Mouse (Mus musculus): Measurements from ENCODE around the gene A630073D07Rik. TPM values are rescaled to one million over a fixed set of nuclear protein-coding genes. Genes with fewer than 3 reads are reported as not detected.
"Not testable (repeated sequence)": the region's sequence is repeated elsewhere in the genome, so short reads cannot be mapped to it uniquely, and the experiment has no call there.

A630073D07Rik gene
- total RNA-seq (2022), result not detected

DNA sequence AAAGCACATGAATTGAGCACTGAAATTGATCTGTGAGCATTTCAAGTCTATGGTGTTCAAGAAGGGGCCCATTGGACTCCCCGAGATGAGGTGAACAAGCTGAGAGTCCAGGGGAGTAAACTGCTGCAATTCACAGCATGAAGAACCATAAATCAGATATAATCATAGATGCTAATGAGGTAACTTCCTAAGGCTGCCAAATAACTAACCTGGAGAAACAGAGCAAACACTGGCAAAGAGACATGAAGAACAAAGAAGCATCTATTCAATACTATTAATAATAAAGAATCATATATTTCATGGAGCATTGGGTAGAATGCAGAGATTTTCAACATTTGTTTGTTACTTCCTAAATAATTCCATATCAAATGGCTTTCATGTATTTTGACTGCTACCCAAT, at the start of gene A630073D07Rik:
TSS of gene A630073D07Rik (minus strand) at position 101 of the 400 bp plus-strand sequence.
- no peak for DNase-seq (ENCODE audit: low spot score in 2 of 2)

DNA sequence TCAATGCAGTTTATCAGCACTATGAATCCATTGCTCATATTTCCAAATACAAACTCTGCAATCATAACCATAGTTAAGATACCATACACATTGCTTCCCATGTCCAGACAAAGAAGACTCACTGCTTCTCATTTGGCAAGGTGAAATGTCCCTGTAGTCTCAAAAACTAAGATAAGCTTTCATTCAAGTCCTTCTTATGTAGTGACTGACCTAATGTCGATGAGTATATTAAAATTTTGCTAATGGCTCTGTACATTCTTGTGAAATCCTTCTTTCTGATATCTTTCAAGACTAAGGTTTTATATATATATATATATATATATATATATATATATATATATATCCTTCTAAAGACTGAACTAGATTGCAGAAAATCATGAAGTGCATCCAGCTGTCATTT, 49.6 kb upstream of the A630073D07Rik start, which contains the start of gene Tas2r121:
TSS of gene Tas2r121 (minus strand) at position 101 of the 400 bp plus-strand sequence.
- DNase-seq (ENCODE audit: low spot score in 2 of 2), result no peak

DNA sequence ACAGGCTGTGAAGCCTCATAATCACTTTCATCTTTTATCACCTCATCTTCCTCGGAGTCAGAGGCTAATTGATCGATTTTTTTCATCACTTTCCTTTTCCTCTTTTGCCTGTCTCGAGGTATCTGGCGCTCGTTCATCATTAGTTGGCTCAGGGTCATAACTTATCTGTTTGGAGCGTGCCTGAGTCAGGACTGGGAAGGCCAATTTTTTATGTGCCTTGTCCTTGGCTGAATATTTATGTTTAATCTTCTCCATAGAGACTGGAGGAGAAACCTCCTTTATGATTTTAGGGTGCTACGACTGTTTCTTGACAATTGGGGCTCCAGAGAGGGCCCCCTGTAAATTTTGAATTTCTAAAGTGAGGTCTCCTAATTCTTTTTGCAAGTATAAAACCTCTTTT, 40.3 kb upstream of the A630073D07Rik start:
- DNase-seq (ENCODE audit: low spot score in 2 of 2), result not testable (repeated sequence)

DNA sequence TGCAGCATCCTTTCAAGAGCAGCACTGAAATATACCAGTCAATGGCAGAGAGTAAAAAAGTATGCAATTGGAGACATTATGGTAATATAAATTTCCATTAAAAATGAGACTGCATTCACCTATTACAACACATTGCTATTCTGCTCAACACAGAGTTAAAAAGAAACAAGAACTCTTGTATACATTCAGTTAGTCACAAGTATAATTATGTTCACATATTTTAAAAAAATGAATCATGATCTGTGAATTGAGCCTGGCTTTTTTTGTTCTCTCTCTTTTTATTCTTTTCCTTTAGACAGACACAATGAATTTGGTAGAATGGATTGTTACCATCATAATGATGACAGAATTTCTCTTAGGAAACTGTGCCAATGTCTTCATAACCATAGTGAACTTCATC, 5.3 kb upstream of the A630073D07Rik start, which contains the start of gene Tas2r120:
TSS of gene Tas2r120 (plus strand) at position 301 of the 400 bp plus-strand sequence.
- no peak for DNase-seq (ENCODE audit: low spot score in 2 of 2)

DNA sequence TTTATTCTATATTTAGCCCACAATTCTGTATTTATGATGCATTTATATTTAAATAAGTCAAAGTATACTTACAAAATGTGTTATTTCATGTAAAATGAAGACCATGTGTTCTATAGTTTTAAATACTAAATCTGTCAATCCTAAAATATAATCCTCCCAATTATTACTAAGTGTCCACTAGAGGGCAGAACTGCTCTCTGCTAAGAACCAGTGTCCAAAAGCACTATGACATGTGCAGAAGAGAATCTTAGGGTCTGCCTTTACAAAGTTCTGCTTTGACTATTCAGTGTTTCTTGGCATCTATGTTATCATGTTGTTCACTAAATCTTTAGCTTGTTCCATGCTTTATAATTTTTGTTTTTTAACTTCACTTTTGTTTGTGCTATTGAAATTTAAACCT, 1.9 kb downstream of the A630073D07Rik start:
- no peak for DNase-seq (ENCODE audit: low spot score in 2 of 2)

DNA sequence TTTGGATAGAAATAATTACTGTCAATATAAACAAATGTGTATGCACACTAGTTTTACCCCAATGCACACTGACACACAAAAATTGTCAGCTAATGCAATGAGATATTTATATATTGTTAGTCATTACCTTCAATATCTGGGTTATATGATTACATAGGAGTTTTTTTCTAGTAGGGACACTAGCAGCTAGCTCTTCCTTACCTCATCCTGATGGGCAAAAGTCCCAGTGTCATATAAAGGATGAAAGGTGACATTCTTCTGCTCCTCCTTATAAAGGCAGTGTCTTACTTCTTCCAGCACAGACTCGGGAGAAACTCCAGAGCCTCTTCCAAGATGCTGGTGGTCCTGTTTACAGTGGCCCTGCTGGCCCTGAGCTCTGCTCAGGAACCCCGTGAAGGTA, 55.7 kb downstream of the A630073D07Rik start, which contains the start of gene Prp2:
TSS of gene Prp2 (plus strand) at position 301 of the 400 bp plus-strand sequence.
- not testable (repeated sequence) for DNase-seq (ENCODE audit: low spot score in 2 of 2)

Other genes starting within 250 kb of the A630073D07Rik start
- gene Prh1, start 81.7 kb downstream of the A630073D07Rik start, total RNA-seq (2022), result not detected
- not detected for gene Prp2, start 55.6 kb downstream of the A630073D07Rik start, total RNA-seq (2022)
- gene Tas2r120, start 5.4 kb upstream of the A630073D07Rik start, total RNA-seq (2022), result not detected
- gene Tas2r121, start 49.5 kb upstream of the A630073D07Rik start, total RNA-seq (2022), result not detected
- gene Tas2r122, start 60.4 kb upstream of the A630073D07Rik start, total RNA-seq (2022), result not detected
- gene Tas2r115, start 86.5 kb upstream of the A630073D07Rik start, total RNA-seq (2022), result not detected
- not detected for gene Tas2r124, start 103.2 kb upstream of the A630073D07Rik start, total RNA-seq (2022)
- gene Tas2r102, start 110.6 kb upstream of the A630073D07Rik start, total RNA-seq (2022), result not detected
- gene Tas2r136, start 126.6 kb upstream of the A630073D07Rik start, total RNA-seq (2022), result not detected
- gene Tas2r117, start 151.3 kb upstream of the A630073D07Rik start, total RNA-seq (2022), result not detected
- gene Tas2r123, start 195.6 kb upstream of the A630073D07Rik start, total RNA-seq (2022), result not detected
- not detected for gene Tas2r116, start 203.9 kb upstream of the A630073D07Rik start, total RNA-seq (2022)
- gene Tas2r110, start 216.5 kb upstream of the A630073D07Rik start, total RNA-seq (2022), result not detected
- gene Tas2r113, start 241.5 kb upstream of the A630073D07Rik start, total RNA-seq (2022), result not detected

Measured in layer of hippocampus, adult 8-10 months (tissue).